Mouse (Mus musculus) heart, postnatal 0 days (tissue): Measurements from ENCODE around the gene Ccl5.

Experiments
- CTCF ChIP-seq: IDR thresholded peaks from 2 replicates; pipeline ENCODE4 v1.5.1; 2016; ENCODE audit warnings: antibody characterized with exemption, control low read depth, low read depth
- EP300 ChIP-seq: IDR thresholded peaks from 2 replicates; pipeline ENCODE4 v1.6.1; 2016; ENCODE audit warnings: antibody characterized with exemption, low read depth

GRCm38 (mm10) chr11:83544214-83544613 lies 13.9 kb upstream of the Ccl5 start:
- TF ChIP-seq EP300 (no peak), CTCF (no peak)
